Mouse (Mus musculus): ENCODE results near the gene Plekha1.

Plekha1 gene

GRCm38 (mm10) chr7:130922981-130923731 lies 57.6 kb downstream of the Plekha1 start:
- no peak for DNase-seq

DNA sequence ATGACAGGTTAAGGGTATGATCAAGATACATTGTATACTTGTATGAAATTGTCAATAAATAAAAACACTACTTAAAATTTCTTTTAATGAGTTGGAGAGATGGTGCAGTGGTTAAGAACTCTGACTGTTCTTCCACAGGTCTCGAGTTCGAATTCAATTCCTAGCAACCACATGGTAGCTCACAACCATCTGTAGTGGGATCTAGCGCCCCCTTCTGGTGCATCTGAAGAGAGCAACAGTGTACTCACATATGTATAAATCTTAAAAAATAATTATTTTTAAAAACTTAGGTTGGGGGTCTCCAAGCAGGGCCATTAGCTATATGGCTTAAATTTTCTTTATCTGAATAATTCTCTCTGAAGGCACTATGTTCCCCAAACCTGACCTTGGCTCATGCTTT lies 64.8 kb downstream of the Plekha1 start:
- no peak for DNase-seq

DNA sequence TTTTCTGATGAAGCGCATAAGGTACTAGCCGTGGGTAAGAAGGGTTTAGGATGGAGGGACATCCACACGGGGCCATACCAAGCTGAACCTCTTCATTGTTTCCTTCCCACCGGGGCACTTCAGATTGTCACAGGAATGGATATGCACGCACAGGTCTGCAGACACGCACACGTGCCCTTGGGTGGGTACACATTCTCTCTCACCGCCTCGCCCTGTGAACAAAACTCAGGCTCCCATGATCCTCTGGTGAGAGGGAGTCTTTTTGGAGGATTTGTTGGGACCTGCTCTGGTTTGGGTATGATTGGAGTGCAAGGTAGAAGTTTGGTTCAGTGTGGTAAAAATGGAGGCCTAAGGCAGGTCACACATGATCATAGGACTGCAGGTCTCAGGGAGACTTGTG lies 67.4 kb downstream of the Plekha1 start:
- no peak for DNase-seq

- DNase-seq, result no peak
Observed at GRCm38 (mm10) chr7:130934654-130935053, 69.1 kb downstream of the Plekha1 start.

- peak; percentile 28 for DNase-seq
Observed at GRCm38 (mm10) chr7:130935421-130935792, 69.9 kb downstream of the Plekha1 start.

GRCm38 (mm10) chr7:130935793-130936471 lies 70.4 kb downstream of the Plekha1 start, which contains the start of gene Htra1:
Htra1 (plus strand) TSS chr7:130936111.
- DNase-seq, result peak; percentile 82

DNA sequence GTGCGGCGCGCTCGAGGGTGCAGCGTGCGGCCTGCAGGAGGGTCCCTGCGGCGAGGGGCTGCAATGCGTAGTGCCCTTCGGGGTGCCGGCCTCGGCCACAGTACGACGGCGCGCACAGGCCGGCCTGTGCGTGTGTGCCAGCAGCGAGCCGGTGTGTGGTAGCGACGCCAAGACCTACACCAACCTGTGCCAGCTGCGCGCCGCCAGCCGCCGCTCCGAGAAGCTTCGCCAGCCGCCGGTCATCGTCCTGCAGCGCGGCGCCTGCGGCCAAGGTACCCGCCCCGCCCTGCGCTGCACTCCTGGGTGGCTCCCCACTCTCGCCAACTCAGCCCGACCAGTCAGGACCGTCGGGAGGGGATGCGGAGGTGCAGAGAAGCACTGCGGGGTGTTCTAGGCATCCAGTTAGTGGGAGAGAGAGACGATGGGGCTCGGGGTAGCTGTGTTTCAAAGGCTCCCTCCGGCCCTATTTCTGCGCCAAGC lies 71.0 kb downstream of the Plekha1 start:
- DNase-seq, result peak; percentile 53

GRCm38 (mm10) chr7:130937266-130937841 lies 71.8 kb downstream of the Plekha1 start:
- DNase-seq, result no peak

DNA sequence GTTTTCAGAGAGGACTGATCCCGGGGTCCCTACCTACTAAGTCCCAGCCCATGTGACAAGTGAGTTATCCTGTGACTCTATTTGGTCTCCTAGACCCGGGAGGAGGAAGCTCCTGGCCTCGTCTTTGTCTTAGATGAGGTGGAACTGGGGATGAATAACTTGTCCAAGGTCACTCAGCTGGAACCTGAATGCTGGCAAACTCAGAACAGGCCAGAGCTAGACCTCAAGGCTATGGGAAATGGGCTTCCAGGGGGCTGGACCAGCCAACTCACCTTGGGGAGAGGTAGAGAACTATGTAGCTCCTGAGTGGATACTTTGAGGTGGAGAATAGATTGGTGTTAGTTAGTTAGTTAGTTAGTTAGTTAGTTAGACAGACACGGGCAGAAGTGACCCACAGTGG lies 72.4 kb downstream of the Plekha1 start:
- DNase-seq, result no peak

GRCm38 (mm10) chr7:130938896-130939295 lies 73.3 kb downstream of the Plekha1 start:
- no peak for DNase-seq

GRCm38 (mm10) chr7:130940733-130941132 lies 75.2 kb downstream of the Plekha1 start:
- no peak for DNase-seq

- DNase-seq, result no peak
Observed at GRCm38 (mm10) chr7:130943280-130943895, 77.8 kb downstream of the Plekha1 start.

- DNase-seq, result no peak
Observed at GRCm38 (mm10) chr7:130944766-130945475, 79.4 kb downstream of the Plekha1 start.

DNA sequence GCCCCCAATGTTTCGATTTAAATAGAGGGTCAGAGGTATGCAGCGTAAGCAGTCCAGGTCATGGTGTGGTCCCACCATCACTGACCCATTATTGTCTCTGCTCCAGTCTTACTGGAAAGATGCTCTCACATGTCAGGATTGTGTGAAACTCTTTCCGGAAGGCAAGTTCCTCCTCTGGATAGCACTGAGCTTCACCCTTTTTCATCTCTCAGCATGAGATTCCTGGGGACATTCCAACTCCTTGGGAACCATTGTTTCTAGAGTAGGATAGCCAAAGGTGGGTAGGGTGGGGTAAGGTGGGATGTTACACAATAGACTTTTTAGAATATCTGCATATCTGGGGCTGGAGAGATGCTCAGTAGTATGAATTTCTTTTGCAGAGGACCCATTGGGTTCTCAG lies 80.2 kb downstream of the Plekha1 start:
- no peak for DNase-seq

GRCm38 (mm10) chr7:130946303-130946702 lies 80.7 kb downstream of the Plekha1 start:
- no peak for DNase-seq

DNA sequence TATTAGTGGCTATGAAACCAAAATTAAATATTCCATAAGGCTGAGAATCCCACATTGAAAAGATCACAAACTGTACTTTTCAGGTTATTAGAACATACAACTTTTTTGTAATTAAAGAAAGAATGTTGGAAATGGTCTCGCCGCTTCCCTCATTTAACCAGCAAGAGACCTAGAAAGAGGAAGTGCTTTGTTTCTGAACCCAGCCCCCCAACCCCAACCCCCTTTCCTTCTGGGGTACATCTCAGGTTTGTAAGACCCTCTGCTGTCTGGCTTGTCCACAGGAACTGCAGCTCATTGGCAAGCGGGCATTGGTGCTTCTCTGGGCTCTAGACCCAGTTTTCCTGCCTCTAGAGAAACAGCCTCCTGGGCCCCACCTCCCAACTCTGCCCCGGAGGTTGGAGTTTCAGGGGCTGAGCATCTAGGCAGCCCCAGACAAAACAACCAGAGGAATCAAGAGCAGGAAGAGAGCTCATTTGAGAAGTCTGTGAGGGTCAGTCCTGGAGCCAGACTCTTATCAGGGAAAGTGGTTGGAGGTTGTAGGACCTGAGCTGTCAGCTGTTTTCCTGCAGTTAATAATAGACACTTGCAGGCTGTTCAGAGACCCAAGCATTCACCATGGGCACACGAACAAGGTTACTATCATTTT lies 83.1 kb downstream of the Plekha1 start:
- DNase-seq, result peak; percentile 43

DNA sequence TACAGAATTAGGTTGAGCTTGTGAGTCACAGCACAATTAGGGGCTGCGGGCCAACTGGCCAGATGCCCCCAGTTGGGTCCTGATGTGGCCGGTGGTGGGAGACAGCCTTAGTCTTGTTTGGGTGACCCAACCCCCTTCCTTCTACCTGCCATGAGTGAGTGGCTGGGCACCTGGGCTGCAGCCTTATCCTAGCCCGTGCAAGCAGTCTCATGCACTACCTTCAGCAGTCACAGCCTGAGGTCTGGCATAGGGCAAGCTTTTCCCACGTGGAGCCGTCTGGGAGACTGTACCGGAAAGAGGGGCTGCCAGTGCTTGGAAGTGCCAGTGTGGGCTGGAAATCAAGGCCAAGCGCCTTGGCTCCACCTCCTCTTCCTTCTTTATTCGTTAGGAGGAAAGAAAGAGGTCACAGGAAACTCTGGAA lies 83.8 kb downstream of the Plekha1 start:
- peak; percentile 69 for DNase-seq

GRCm38 (mm10) chr7:130950482-130950881 lies 84.9 kb downstream of the Plekha1 start:
- DNase-seq, result no peak

DNA sequence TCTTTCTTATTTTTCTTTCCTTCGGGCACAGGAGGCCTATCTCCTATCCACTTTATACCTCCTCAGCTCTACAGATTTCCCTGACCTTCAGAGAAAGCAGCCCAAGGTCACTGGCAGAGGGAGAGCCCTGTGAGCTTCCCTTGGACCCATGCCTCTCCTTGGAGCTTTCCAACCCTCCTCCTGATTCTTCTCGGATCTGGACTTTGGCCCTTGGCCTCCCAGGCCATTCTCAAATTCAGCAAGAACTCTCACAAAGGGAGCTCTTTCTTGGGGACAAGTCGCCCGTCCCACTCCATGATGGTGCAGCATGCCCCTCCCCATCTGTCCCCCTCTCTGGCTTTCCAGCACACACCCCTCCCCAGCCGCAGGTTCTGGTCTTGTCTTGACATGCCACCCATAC lies 85.4 kb downstream of the Plekha1 start:
- DNase-seq, result no peak

- DNase-seq, result no peak
Observed at GRCm38 (mm10) chr7:130953376-130953775, 87.8 kb downstream of the Plekha1 start.

DNA sequence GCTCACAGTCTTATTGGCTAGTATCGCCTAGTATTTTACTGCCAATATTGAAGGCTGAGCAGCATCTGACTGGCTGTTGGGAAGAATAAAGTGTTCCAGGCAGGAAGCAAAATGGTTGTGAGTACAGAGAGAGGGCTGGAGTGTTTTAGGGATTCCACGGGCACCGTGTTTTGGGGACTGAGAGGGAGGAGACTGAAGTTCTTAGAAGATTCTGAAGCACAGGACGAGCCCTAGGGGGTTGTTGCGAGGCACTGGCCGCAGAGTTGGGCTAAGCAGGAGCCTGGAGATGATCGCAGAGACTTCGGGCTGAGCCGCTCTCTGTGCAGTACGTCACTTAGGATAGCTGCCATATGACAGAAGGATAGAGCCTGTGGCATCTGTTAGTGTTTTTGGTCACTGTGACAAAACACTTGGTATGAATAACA lies 88.6 kb downstream of the Plekha1 start:
- no peak for DNase-seq

DNA sequence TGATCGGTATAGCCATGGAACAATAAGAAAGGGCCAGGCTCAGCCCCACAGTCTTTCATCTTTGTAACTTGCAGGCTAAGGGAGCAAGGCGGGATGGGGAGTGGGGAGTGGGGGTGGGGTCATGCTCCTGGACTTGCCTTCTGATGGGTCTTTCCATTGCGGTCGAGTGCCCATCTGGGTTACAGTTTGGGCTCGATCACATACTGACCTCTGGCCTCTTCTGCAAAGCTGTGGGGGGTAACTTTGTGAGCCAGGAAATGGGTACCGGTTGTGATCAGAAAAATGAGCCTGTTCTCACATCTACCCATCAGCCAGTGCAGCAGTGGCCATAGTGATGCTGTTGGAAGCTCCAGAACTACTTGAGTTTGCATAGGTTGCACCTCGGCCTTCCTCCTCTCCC lies 93.0 kb downstream of the Plekha1 start:
- DNase-seq, result peak; percentile 38

All from kidney, postnatal 14 days (tissue).